Comparison of ENCODE assay signal across 8 mouse cellular contexts in the genomic region with DNA sequence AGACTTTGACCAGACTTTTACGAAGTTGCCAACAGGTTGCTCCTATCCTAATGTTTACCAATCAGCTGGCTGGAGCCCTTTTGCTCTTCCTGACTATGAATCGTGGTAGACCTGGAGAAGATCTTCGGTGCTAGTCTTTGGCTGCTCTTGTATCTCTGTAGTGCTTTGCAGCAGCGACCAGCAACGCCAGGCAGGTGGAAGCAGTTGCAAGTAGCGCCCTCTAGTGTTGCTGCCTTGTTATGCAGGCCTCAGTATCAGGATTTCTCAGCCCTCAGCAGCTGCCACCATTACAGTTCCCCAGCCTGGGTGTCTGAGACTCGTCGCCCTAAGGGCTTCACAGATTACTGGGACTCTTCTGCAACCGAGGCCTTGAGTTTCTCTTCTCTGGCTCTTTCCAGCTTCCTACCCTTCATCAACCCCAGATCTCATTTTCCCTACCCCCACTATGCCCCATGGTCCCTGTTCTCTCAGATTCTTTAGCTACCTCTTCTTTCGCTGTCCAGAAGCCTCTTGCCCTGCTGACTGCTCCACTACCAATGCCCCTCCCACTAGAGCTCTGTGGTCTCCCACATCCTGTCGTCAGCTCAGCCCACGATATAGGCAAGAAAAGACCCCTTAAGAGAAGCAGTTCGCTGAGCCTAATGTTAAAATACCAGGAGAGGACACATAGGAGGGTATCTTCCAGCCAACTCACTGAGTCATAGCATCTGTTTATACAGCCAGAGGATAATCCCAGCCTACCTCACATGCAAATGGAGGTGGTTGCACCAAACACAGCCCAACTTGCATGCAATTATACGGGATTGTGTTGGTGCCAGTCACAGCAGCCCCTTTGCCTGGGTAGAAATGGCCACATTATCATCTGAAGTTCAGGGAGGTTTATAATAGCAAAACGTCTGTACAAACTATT.
A peak's percentile ranks its signal among the peaks of the same experiment; 100 is the strongest.
DNase-seq lines count a peak whose midpoint lies in the region; ATAC-seq and TF ChIP-seq lines count a peak whose summit lies in the region.

No protein-coding gene starts in this region.

- ATAC-seq in neural tube, embryonic 11.5 days (ENCODE audit: insufficient read depth, low FRiP score, low TSS enrichment) = no peak

- H3K4me2 ChIP-seq in neural tube, embryonic 11.5 days (ENCODE audit: low read depth) = no peak overlapping the region

- H3K27me3 ChIP-seq in limb, embryonic 10.5 days (ENCODE audit: low read depth, poor library complexity, severe bottlenecking) = no peaks in the 10 kb centered on the region
- H3K27me3 ChIP-seq in neural tube, embryonic 11.5 days (ENCODE audit: control insufficient read depth, insufficient read depth, low read length) = no peaks in the 10 kb centered on the region

- intact Hi-C loops in left cerebral cortex, adult 2 months (cut with DNase I) = loop anchor here (1.0 kb wide), 1 partner anchor 249 kb away; no protein-coding TSS in a partner anchor
- intact Hi-C loops in gastrocnemius, postnatal 14 days (cut with DNase I; ENCODE audit: low total_unique reads) = no loop called here

- H3K9ac ChIP-seq in neural tube, embryonic 11.5 days (ENCODE audit: low read length) = no peak overlapping the region

- 46% methylated on average over 15 of the region's 15 CpGs for WGBS in limb, embryonic 10.5 days
- 44% methylated on average over 15 of the region's 15 CpGs for WGBS in neural tube, embryonic 11.5 days

- H3K27ac ChIP-seq in left cerebral cortex, adult 2 months = no peak overlapping the region
- no peak overlapping the region for H3K27ac ChIP-seq in limb, embryonic 10.5 days
- H3K27ac ChIP-seq in neural tube, embryonic 11.5 days (ENCODE audit: low read depth, low read length) = no peak overlapping the region

- H3K9me3 ChIP-seq in limb, embryonic 10.5 days (replicated peaks) = no peaks in the 10 kb centered on the region
- H3K9me3 ChIP-seq in neural tube, embryonic 11.5 days (ENCODE audit: control insufficient read depth, low read length) = no peaks in the 10 kb centered on the region

- no peak overlapping the region for H3K4me3 ChIP-seq in left cerebral cortex, adult 2 months
- no peak overlapping the region for H3K4me3 ChIP-seq in limb, embryonic 10.5 days
- H3K4me3 ChIP-seq in neural tube, embryonic 11.5 days (ENCODE audit: low read depth, low read length) = no peak overlapping the region

- peak; percentile 82 for TF ChIP-seq CTCF in left cerebral cortex, adult 2 months (IDR thresholded peaks at IDR 0.05)

- DNase-seq in left cerebral cortex, adult 2 months (ENCODE audit: extremely low spot score in 1 of 2, low spot score in 2 of 2) = peak; percentile 50 to 55
- no peak for DNase-seq in left cerebral cortex, adult 11 months (ENCODE audit: low spot score)
- DNase-seq in R1 (ENCODE audit: low read depth, low spot score) (peak; percentile 55), MN1 (ENCODE audit: low spot score) (no peak)
- peak; percentile 20 for DNase-seq in cerebellum, adult 9-11 months
- DNase-seq in gastrocnemius, postnatal 14 days = peak; percentile 23
- peak; percentile 71 for DNase-seq in limb, embryonic 10.5 days (ENCODE audit: low spot score)
- peak; percentile 59 for DNase-seq in neural tube, embryonic 11.5 days (ENCODE audit: low spot score)

- H3K4me1 ChIP-seq in limb, embryonic 10.5 days = peaks cover 29% of the 10 kb centered on the region
- no peaks in the 10 kb centered on the region for H3K4me1 ChIP-seq in neural tube, embryonic 11.5 days (ENCODE audit: control insufficient read depth, insufficient read depth, low read length)

- no peaks in the 10 kb centered on the region for H3K36me3 ChIP-seq in limb, embryonic 10.5 days
- no peaks in the 10 kb centered on the region for H3K36me3 ChIP-seq in neural tube, embryonic 11.5 days (ENCODE audit: control insufficient read depth, insufficient read depth, low read length)

Comparison
In these comparisons a context has a peak if more than half of its experiments do, and no peak if none do; other contexts are left out.
1. DNase-seq: peak in left cerebral cortex, adult 2 months (2 of 2), R1 (single experiment), cerebellum, adult 9-11 months (single experiment), gastrocnemius, postnatal 14 days (single experiment), limb, embryonic 10.5 days (single experiment) and neural tube, embryonic 11.5 days (single experiment); none in left cerebral cortex, adult 11 months (single experiment) and MN1 (single experiment).